8 mouse cellular contexts compared by ENCODE assay signal in the genomic region with DNA sequence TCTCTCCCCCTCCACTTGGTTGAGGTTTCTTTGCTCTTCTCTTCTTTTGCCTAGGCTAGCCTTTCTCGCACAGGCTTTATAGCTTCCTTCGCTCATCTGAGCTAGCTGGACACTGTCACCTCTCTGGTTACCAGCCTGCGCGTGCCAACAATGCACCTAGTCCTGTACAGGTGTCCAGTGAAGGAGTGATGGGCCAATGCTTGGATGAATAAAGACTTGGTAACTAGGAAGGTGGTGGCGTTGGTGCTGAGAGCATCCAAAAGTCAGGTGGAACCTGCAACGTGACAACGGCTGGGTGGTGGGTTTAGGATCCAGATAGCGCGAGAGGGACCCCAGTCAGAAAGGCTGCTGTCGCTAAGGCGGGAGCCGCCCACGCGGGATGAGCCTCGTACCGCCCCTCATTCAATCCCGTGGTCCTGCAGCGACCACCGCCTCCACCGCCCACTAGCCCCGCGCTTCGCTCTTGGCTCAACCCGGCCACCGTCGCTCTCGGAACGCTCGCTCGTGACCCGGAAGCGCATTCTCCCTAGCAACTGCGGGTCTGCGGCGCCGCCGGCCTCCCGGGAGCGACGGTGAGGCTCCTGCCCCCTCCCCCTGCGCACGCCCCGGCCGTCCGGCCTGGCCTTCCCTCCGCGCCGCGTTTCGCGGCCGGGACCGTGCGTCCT. TPM values are rescaled to one million over a fixed set of nuclear protein-coding genes. Genes with fewer than 3 reads are reported as not detected.
DNase-seq lines count a peak whose midpoint lies in the region; ATAC-seq and TF ChIP-seq lines count a peak whose summit lies in the region.

A gene (plus strand): TSS at position 509 of the 665 bp plus-strand sequence.

- peak; percentile 56 for DNase-seq in c-Kit-positive CD71-positive TER-119-positive erythroid progenitor cells, embryonic 14.5 days (ENCODE audit: low spot score)
- DNase-seq in heart, postnatal 10 days, result peak; percentile 87 to 90
- DNase-seq in large intestine, adult 2 months (ENCODE audit: low read depth, low spot score), result peak; percentile 38
- DNase-seq in liver, postnatal 0 days, result peak; percentile 87
- peak; percentile 88 for DNase-seq in testis, postnatal 10 days (ENCODE audit: low spot score)

- H3K27me3 ChIP-seq in E14TG2a.4 (ENCODE audit: insufficient read depth, low read length), result peaks cover 5% of the 10 kb centered on the region
- H3K27me3 ChIP-seq in forebrain, embryonic 13.5 days, result no peaks in the 10 kb centered on the region
- H3K27me3 ChIP-seq in liver, postnatal 0 days (ENCODE audit: insufficient read depth, low read length), result no peaks in the 10 kb centered on the region
- H3K27me3 ChIP-seq in neural tube, embryonic 14.5 days (ENCODE audit: control insufficient read depth, insufficient read depth, low read length), result no peaks in the 10 kb centered on the region

- peak within 1 kb of the TSS; percentile 92 for H3K9ac ChIP-seq in forebrain, embryonic 13.5 days
- peak within 1 kb of the TSS; percentile 83 for H3K9ac ChIP-seq in liver, postnatal 0 days (replicated peaks)
- H3K9ac ChIP-seq in neural tube, embryonic 14.5 days (replicated peaks; ENCODE audit: low read depth, low read length), result peak within 1 kb of the TSS; percentile 92

- H3K27ac ChIP-seq in forebrain, embryonic 13.5 days, result peak within 1 kb of the TSS; percentile 89
- H3K27ac ChIP-seq in liver, postnatal 0 days (ENCODE audit: low read depth), result peak within 1 kb of the TSS; percentile 92
- H3K27ac ChIP-seq in neural tube, embryonic 14.5 days (ENCODE audit: low read depth, low read length), result peak within 1 kb of the TSS; percentile 87

- H3K36me3 ChIP-seq in E14TG2a.4 (ENCODE audit: insufficient read depth, low read length), result no peaks in the 10 kb centered on the region
- H3K36me3 ChIP-seq in forebrain, embryonic 13.5 days (ENCODE audit: poor library complexity, severe bottlenecking), result no peaks in the 10 kb centered on the region
- H3K36me3 ChIP-seq in liver, postnatal 0 days (replicated peaks; ENCODE audit: insufficient read depth, low read length), result no peaks in the 10 kb centered on the region
- H3K36me3 ChIP-seq in neural tube, embryonic 14.5 days (ENCODE audit: control insufficient read depth, insufficient read depth, low read length), result no peaks in the 10 kb centered on the region

- H3K4me2 ChIP-seq in forebrain, embryonic 13.5 days, result peak within 1 kb of the TSS; percentile 74
- H3K4me2 ChIP-seq in liver, postnatal 0 days (ENCODE audit: low read depth, low read length), result peak within 1 kb of the TSS; percentile 85
- peak within 1 kb of the TSS; percentile 63 for H3K4me2 ChIP-seq in neural tube, embryonic 14.5 days (ENCODE audit: low read depth, low read length)

- no peaks in the 10 kb centered on the region for H3K9me3 ChIP-seq in E14TG2a.4 (ENCODE audit: low read length)
- H3K9me3 ChIP-seq in forebrain, embryonic 13.5 days (replicated peaks), result no peaks in the 10 kb centered on the region
- H3K9me3 ChIP-seq in liver, postnatal 0 days (ENCODE audit: low read length), result no peaks in the 10 kb centered on the region
- no peaks in the 10 kb centered on the region for H3K9me3 ChIP-seq in neural tube, embryonic 14.5 days (ENCODE audit: control insufficient read depth, low read length)

- no peak for TF ChIP-seq CTCF in E14TG2a.4 (conservative IDR thresholded peaks at IDR 0.05; ENCODE audit: low read length)
- no peak for TF ChIP-seq CTCF in liver, postnatal 0 days (IDR thresholded peaks at IDR 0.05; ENCODE audit: low read depth)

- peaks cover 21% of the 10 kb centered on the region for H3K4me1 ChIP-seq in E14TG2a.4 (replicated peaks; ENCODE audit: low read depth, low read length)
- peaks cover 20% of the 10 kb centered on the region for H3K4me1 ChIP-seq in forebrain, embryonic 13.5 days
- H3K4me1 ChIP-seq in liver, postnatal 0 days (ENCODE audit: insufficient read depth), result peaks cover 11% of the 10 kb centered on the region
- peaks cover 8% of the 10 kb centered on the region; the same call in 1 of the 2 replicates for H3K4me1 ChIP-seq in neural tube, embryonic 14.5 days (ENCODE audit: control insufficient read depth, insufficient read depth, low read length)

- WGBS in forebrain, embryonic 13.5 days, result 3% methylated on average over 53 of the region's 54 CpGs
- 2% methylated on average over 54 of the region's 54 CpGs for WGBS in large intestine, adult 2 months
- 4% methylated on average over 53 of the region's 54 CpGs for WGBS in liver, postnatal 0 days (ENCODE audit: insufficient replicate concordance)
- 3% methylated on average over 50 of the region's 54 CpGs for WGBS in neural tube, embryonic 14.5 days

- H3K4me3 ChIP-seq in E14TG2a.4 (replicated peaks; ENCODE audit: low read length), result peak within 1 kb of the TSS; percentile 93
- peak within 1 kb of the TSS; percentile 90 for H3K4me3 ChIP-seq in forebrain, embryonic 13.5 days
- H3K4me3 ChIP-seq in liver, postnatal 0 days (ENCODE audit: low read depth, low read length), result peak within 1 kb of the TSS; percentile 80
- H3K4me3 ChIP-seq in neural tube, embryonic 14.5 days (ENCODE audit: low read depth, low read length), result peak within 1 kb of the TSS; percentile 99

- peak; percentile 97 for ATAC-seq in forebrain, embryonic 13.5 days
- ATAC-seq in liver, postnatal 0 days, result peak; percentile 94
- peak; percentile 96 for ATAC-seq in neural tube, embryonic 14.5 days (ENCODE audit: low read depth)

- TF ChIP-seq EP300 in liver, postnatal 0 days (IDR thresholded peaks at IDR 0.05; ENCODE audit: low read depth), result no peak

- intact Hi-C loops in heart, postnatal 10 days (cut with DNase I), result no loop called here

RNA-seq across cellular contexts. Expression of the gene that starts here (rescaled TPM):
- polyA plus RNA-seq in forebrain, embryonic 13.5 days (2015; fragmentation: Nextera tagmentation; extraction: Ambion mirVana), result 35.8 and 39.2 TPM in 2 replicates
- 10 to 100 TPM; 16.0 TPM for total RNA-seq in heart, postnatal 10 days (2021)
- 9.0 and 11.0 TPM in 2 replicates for polyA plus RNA-seq in large intestine, adult 2 months (2012; rRNA removed)
- polyA plus RNA-seq in liver, postnatal 0 days (2015; fragmentation: Nextera tagmentation; extraction: Ambion mirVana), result 7.2 and 7.9 TPM in 2 replicates
- polyA plus RNA-seq in neural tube, embryonic 14.5 days (2014; fragmentation: Nextera tagmentation; extraction: Ambion mirVana), result 37.3 and 39.1 TPM in 2 replicates

Comparison
In these comparisons a context has a peak if more than half of its experiments do, and no peak if none do; other contexts are left out.
1. Peak in every context shown above with its lines: DNase-seq, ATAC-seq, H3K4me3 ChIP-seq and H3K27ac ChIP-seq.
2. DNase-seq: peak in every context shown above with its lines; median percentile 88 in heart, postnatal 10 days; 88 in testis, postnatal 10 days; 87 in liver, postnatal 0 days; 56 in c-Kit-positive CD71-positive TER-119-positive erythroid progenitor cells, embryonic 14.5 days; 38 in large intestine, adult 2 months.